Mouse (Mus musculus) midbrain, embryonic 12.5 days (tissue): ENCODE data around the gene Anapc15-ps. TPM values are rescaled to one million over a fixed set of nuclear protein-coding genes. Genes with fewer than 3 reads are reported as not detected.
"Not testable (repeated sequence)": the region's sequence is repeated elsewhere in the genome, so short reads cannot be mapped to it uniquely, and the experiment has no call there.

ENCODE experiments used
- ATAC-seq: fragments of 200-750 bp; cut with Nextera tagmentation; 2 replicates; pipeline ENCODE4 v1.8.0; 2017; ENCODE audit warnings: low read depth, moderate TSS enrichment, moderate library complexity; ENCODE audit not compliant: low FRiP score
- H3K27ac ChIP-seq: fragments of 300-500 bp; sonication (generic); replicated peaks from 2 replicates; pipeline ENCODE4 v1.5.1; 2016; ENCODE audit warnings: mild to moderate bottlenecking
- H3K27me3 ChIP-seq: fragments of 300-500 bp; sonication (generic); 2 replicates; pipeline ENCODE4 v1.6.1; 2016; ENCODE audit warnings: mild to moderate bottlenecking
- H3K36me3 ChIP-seq: fragments of 300-500 bp; sonication (generic); 2 replicates; pipeline ENCODE4 v1.6.1; 2016
- H3K4me1 ChIP-seq: fragments of 300-500 bp; sonication (generic); 2 replicates; pipeline ENCODE4 v1.6.1; 2016
- H3K4me2 ChIP-seq: fragments of 300-500 bp; sonication (generic); replicated peaks from 2 replicates; pipeline ENCODE4 v1.6.1; 2016; ENCODE audit warnings: mild to moderate bottlenecking, moderate library complexity
- H3K4me3 ChIP-seq: fragments of 300-500 bp; sonication (generic); 2 replicates; pipeline ENCODE4 v1.5.1; 2016; ENCODE audit warnings: mild to moderate bottlenecking
- H3K9ac ChIP-seq: fragments of 300-500 bp; sonication (generic); replicated peaks from 2 replicates; pipeline ENCODE4 v1.6.1; 2016; ENCODE audit warnings: mild to moderate bottlenecking, moderate library complexity
- H3K9me3 ChIP-seq: fragments of 300-500 bp; sonication (generic); 2 replicates; pipeline ENCODE4 v1.6.1; 2016; ENCODE audit warnings: mild to moderate bottlenecking
- WGBS: fragments of 180-500 bp; shearing (Covaris S2); methylation state at CpG from one replicate; pipeline ENCODE4 v1.1.7; 2016; 5-methylcytosine and 5-hydroxymethylcytosine counted together
- polyA plus RNA-seq: library from polyadenylated mRNA; unstranded; fragments of >200 nt; fragmentation: Nextera tagmentation; extraction: Ambion mirVana; gene quantifications from 2 replicates; pipeline ENCODE4 v1.2.1, GENCODE M21; 2016

Gene Anapc15-ps
- polyA plus RNA-seq, 1 experiment from 2014 or later, result not detected

GRCm38 (mm10) chr10:95639429-95639828 lies 33.8 kb downstream of the Anapc15-ps start:
- H3K9ac ChIP-seq, result no peak overlapping the region
- H3K9me3 ChIP-seq, result no peaks in the 10 kb centered on the region
- 76% methylated on average over 5 of the region's 5 CpGs for WGBS
- H3K4me3 ChIP-seq, result no peak overlapping the region
- no peak overlapping the region for H3K4me2 ChIP-seq
- H3K27me3 ChIP-seq, result no peaks in the 10 kb centered on the region
- ATAC-seq, result no peak
- H3K4me1 ChIP-seq, result no peaks in the 10 kb centered on the region
- no peaks in the 10 kb centered on the region for H3K36me3 ChIP-seq
- H3K27ac ChIP-seq, result no peak overlapping the region

GRCm38 (mm10) chr10:95634751-95635150 lies 38.5 kb downstream of the Anapc15-ps start:
- no peak overlapping the region for H3K4me3 ChIP-seq
- no peak overlapping the region for H3K4me2 ChIP-seq
- no peak overlapping the region for H3K9ac ChIP-seq
- H3K9me3 ChIP-seq, result no peaks in the 10 kb centered on the region
- H3K36me3 ChIP-seq, result no peaks in the 10 kb centered on the region
- no peak for ATAC-seq
- H3K27me3 ChIP-seq, result no peaks in the 10 kb centered on the region
- WGBS, result 89% methylated on average over 15 of the region's 15 CpGs
- no peaks in the 10 kb centered on the region for H3K4me1 ChIP-seq
- H3K27ac ChIP-seq, result no peak overlapping the region

GRCm38 (mm10) chr10:95634261-95634660 lies 39.0 kb downstream of the Anapc15-ps start:
- H3K4me2 ChIP-seq, result no peak overlapping the region
- H3K27me3 ChIP-seq, result no peaks in the 10 kb centered on the region
- H3K9me3 ChIP-seq, result no peaks in the 10 kb centered on the region
- no peak overlapping the region for H3K27ac ChIP-seq
- no peak overlapping the region for H3K4me3 ChIP-seq
- 81% methylated on average over 9 of the region's 9 CpGs for WGBS
- ATAC-seq, result no peak
- H3K9ac ChIP-seq, result no peak overlapping the region
- no peaks in the 10 kb centered on the region for H3K4me1 ChIP-seq
- H3K36me3 ChIP-seq, result no peaks in the 10 kb centered on the region

GRCm38 (mm10) chr10:95631568-95631967 lies 41.7 kb downstream of the Anapc15-ps start:
- Histone ChIP-seq H3K27ac (no peak overlapping the region), H3K4me1 (no peaks in the 10 kb centered on the region), H3K27me3 (no peaks in the 10 kb centered on the region), H3K9me3 (no peaks in the 10 kb centered on the region), H3K4me3 (no peak overlapping the region), H3K9ac (no peak overlapping the region), H3K36me3 (no peaks in the 10 kb centered on the region), H3K4me2 (no peak overlapping the region)
- no peak for ATAC-seq
- WGBS, result 70% methylated on average over 2 of the region's 2 CpGs

- no peaks in the 10 kb centered on the region for H3K9me3 ChIP-seq
- no peaks in the 10 kb centered on the region for H3K36me3 ChIP-seq
- ATAC-seq, result no peak
- no peaks in the 10 kb centered on the region for H3K27me3 ChIP-seq
- WGBS, result 86% methylated on average over 10 of the region's 10 CpGs
- no peaks in the 10 kb centered on the region for H3K4me1 ChIP-seq
- no peak overlapping the region for H3K27ac ChIP-seq
- no peak overlapping the region for H3K4me2 ChIP-seq
- no peak overlapping the region for H3K9ac ChIP-seq
- no peak overlapping the region for H3K4me3 ChIP-seq
Measured at GRCm38 (mm10) chr10:95630726-95631345, 42.4 kb downstream of the Anapc15-ps start.

GRCm38 (mm10) chr10:95630166-95630565 lies 43.1 kb downstream of the Anapc15-ps start:
- H3K9me3 ChIP-seq, H3K4me2 ChIP-seq, H3K36me3 ChIP-seq, H3K27ac ChIP-seq, H3K4me1 ChIP-seq, H3K4me3 ChIP-seq, ATAC-seq, H3K27me3 ChIP-seq, H3K9ac ChIP-seq: not testable (repeated sequence)
- 86% methylated on average over 4 of the region's 4 CpGs for WGBS

- 64% methylated on average over 2 of the region's 2 CpGs for WGBS
- H3K4me3 ChIP-seq, result no peak overlapping the region
- H3K27me3 ChIP-seq, result no peaks in the 10 kb centered on the region
- ATAC-seq, result no peak
- H3K36me3 ChIP-seq, result no peaks in the 10 kb centered on the region
- H3K9ac ChIP-seq, result no peak overlapping the region
- H3K27ac ChIP-seq, result no peak overlapping the region
- H3K4me1 ChIP-seq, result peaks cover 6% of the 10 kb centered on the region; the same call in 1 of the 2 replicates
- no peak overlapping the region for H3K4me2 ChIP-seq
- H3K9me3 ChIP-seq, result no peaks in the 10 kb centered on the region
Measured at GRCm38 (mm10) chr10:95628338-95628737, 44.9 kb downstream of the Anapc15-ps start.

- ATAC-seq, result no peak
- Histone ChIP-seq H3K27me3 (no peaks in the 10 kb centered on the region), H3K4me1 (peaks cover 11% of the 10 kb centered on the region), H3K4me2 (no peak overlapping the region), H3K36me3 (no peaks in the 10 kb centered on the region), H3K9me3 (no peaks in the 10 kb centered on the region), H3K9ac (no peak overlapping the region), H3K27ac (no peak overlapping the region), H3K4me3 (no peak overlapping the region)
- WGBS, result 92% methylated on average over 6 of the region's 6 CpGs
Measured at GRCm38 (mm10) chr10:95627381-95627780, 45.9 kb downstream of the Anapc15-ps start.

- H3K9ac ChIP-seq, result no peak overlapping the region
- no peak overlapping the region for H3K4me2 ChIP-seq
- H3K27me3 ChIP-seq, result no peaks in the 10 kb centered on the region
- H3K4me3 ChIP-seq, result no peak overlapping the region
- 89% methylated on average over 6 of the region's 6 CpGs for WGBS
- H3K27ac ChIP-seq, result no peak overlapping the region
- H3K9me3 ChIP-seq, result no peaks in the 10 kb centered on the region
- H3K4me1 ChIP-seq, result peaks cover 11% of the 10 kb centered on the region
- no peaks in the 10 kb centered on the region for H3K36me3 ChIP-seq
- ATAC-seq, result no peak
Measured at GRCm38 (mm10) chr10:95625300-95625699, 48.0 kb downstream of the Anapc15-ps start.

GRCm38 (mm10) chr10:95624007-95624406 lies 49.2 kb downstream of the Anapc15-ps start:
- Histone ChIP-seq H3K27me3 (no peaks in the 10 kb centered on the region), H3K4me1 (peaks cover 22% of the 10 kb centered on the region), H3K9ac (no peak overlapping the region), H3K4me3 (no peak overlapping the region), H3K36me3 (no peaks in the 10 kb centered on the region), H3K27ac (no peak overlapping the region), H3K9me3 (no peaks in the 10 kb centered on the region), H3K4me2 (no peak overlapping the region)
- 39% methylated on average over 5 of the region's 5 CpGs for WGBS
- ATAC-seq, result no peak

GRCm38 (mm10) chr10:95623518-95623905 lies 49.7 kb downstream of the Anapc15-ps start:
- peaks cover 26% of the 10 kb centered on the region for H3K4me1 ChIP-seq
- no peak overlapping the region for H3K27ac ChIP-seq
- H3K36me3 ChIP-seq, result no peaks in the 10 kb centered on the region
- no peak overlapping the region for H3K4me3 ChIP-seq
- H3K9me3 ChIP-seq, result no peaks in the 10 kb centered on the region
- no peak for ATAC-seq
- H3K4me2 ChIP-seq, result no peak overlapping the region
- H3K9ac ChIP-seq, result no peak overlapping the region
- 56% methylated on average over 4 of the region's 4 CpGs for WGBS
- no peaks in the 10 kb centered on the region for H3K27me3 ChIP-seq
